ENCODE assay signal across 9 mouse cellular contexts in the genomic region with DNA sequence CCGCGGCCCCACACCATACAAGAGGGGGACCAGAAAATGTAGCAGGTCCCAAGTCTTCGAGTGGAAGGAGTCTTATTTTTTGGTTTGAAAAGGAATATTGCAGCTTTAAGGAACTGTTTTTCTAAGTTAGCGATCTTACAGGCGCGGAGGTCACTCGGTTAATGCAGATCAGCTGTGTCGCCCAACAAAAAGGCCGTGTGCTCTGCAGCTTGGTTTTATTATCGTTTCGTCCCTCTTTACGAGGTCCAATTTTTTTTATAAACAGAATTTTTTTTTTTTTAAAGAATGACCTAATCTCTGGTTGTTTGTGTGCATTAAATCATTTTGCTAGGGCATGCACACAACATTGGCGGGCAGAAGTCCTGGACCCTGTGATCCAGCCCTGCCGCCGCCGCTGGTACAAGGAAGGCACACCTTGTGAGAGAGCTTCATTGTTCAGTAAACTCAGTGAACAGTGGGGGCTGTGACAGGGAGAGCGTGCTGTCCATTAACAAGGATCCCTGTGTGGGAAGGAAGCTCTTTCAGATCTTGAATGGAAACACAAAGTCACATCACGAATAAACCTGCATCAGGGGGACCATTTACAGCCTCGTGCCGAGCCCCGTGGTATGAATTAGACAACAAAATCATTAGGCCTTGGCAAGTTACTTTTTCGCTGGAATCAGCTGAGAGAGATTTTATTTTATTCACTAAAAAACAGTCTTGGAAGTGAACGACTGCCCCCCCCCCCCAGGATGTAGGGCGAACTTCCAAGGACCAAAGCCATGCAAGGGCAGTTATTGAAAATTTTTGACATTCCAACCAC. TPM values are rescaled to one million over a fixed set of nuclear protein-coding genes. Genes with fewer than 3 reads are reported as not detected.
DNase-seq lines count a peak whose midpoint lies in the region; ATAC-seq and TF ChIP-seq lines count a peak whose summit lies in the region.
"Had no signal": no experiment of that assay in that cellular context is flagged by ENCODE, and none has a peak within 500 bp of the region (broad histone marks: within the 10 kb centered on the region; RNA-seq: fewer than 3 reads in every experiment).

No protein-coding gene starts in this region.

- H3K4me2 ChIP-seq in lung, embryonic 14.5 days = peak overlapping the region; percentile 8; the same call in 1 of the 2 replicates
- H3K4me2 ChIP-seq in forebrain, embryonic 13.5 days = peak overlapping the region; percentile 49
- peak overlapping the region; percentile 19; the same call in 1 of the 2 replicates for H3K4me2 ChIP-seq in neural tube, embryonic 13.5 days

- TF ChIP-seq CTCF in lung, embryonic 14.5 days (IDR thresholded peaks at IDR 0.05; ENCODE audit: low read depth) = no peak

- no peaks in the 10 kb centered on the region for H3K27me3 ChIP-seq in lung, embryonic 14.5 days (ENCODE audit: insufficient read depth, low read length)
- H3K27me3 ChIP-seq in forebrain, embryonic 13.5 days = 0 out of 2 replicates have a peak, but pooled peaks cover 5% of the 10 kb centered on the region
- no peaks in the 10 kb centered on the region; the same call in 1 of the 2 replicates for H3K27me3 ChIP-seq in neural tube, embryonic 13.5 days

- ATAC-seq in lung, embryonic 14.5 days (ENCODE audit: insufficient read depth) = peak; percentile 52; the same call in 1 of the 2 replicates
- peak; percentile 33; the same call in 1 of the 2 replicates for ATAC-seq in forebrain, embryonic 13.5 days
- ATAC-seq in neural tube, embryonic 13.5 days (ENCODE audit: low read depth) = no peak
- ATAC-seq: inflammation-experienced regulatory T-cells, adult 6 months had no signal

- intact Hi-C loops in left cerebral cortex, postnatal 25 days (cut with DNase I) = no loop called here

- no peak overlapping the region for H3K9ac ChIP-seq in lung, embryonic 14.5 days
- H3K9ac ChIP-seq in forebrain, embryonic 13.5 days = no peak overlapping the region
- no peak overlapping the region for H3K9ac ChIP-seq in neural tube, embryonic 13.5 days

- H3K4me1 ChIP-seq in lung, embryonic 14.5 days (ENCODE audit: insufficient read depth) = peaks cover 11% of the 10 kb centered on the region
- H3K4me1 ChIP-seq in forebrain, embryonic 13.5 days = peaks cover 49% of the 10 kb centered on the region
- peaks cover 20% of the 10 kb centered on the region for H3K4me1 ChIP-seq in neural tube, embryonic 13.5 days (replicated peaks)

- H3K4me3 ChIP-seq in lung, embryonic 14.5 days (ENCODE audit: low read depth, low read length) = no peak overlapping the region
- no peak overlapping the region for H3K4me3 ChIP-seq in forebrain, embryonic 13.5 days
- no peak overlapping the region for H3K4me3 ChIP-seq in neural tube, embryonic 13.5 days

- no peaks in the 10 kb centered on the region for H3K9me3 ChIP-seq in lung, embryonic 14.5 days (ENCODE audit: low read depth, low read length)
- no peaks in the 10 kb centered on the region for H3K9me3 ChIP-seq in forebrain, embryonic 13.5 days (replicated peaks)
- H3K9me3 ChIP-seq in neural tube, embryonic 13.5 days = no peaks in the 10 kb centered on the region

- DNase-seq in lung, embryonic 14.5 days = peak; percentile 49
- DNase-seq in lung, postnatal 4 days = no peak
- peak; percentile 13 for DNase-seq in kidney, adult 9 months
- no peak for DNase-seq in left cerebral cortex, postnatal 25 days (ENCODE audit: low spot score in 2 of 2)
- DNase-seq in lung, postnatal 36 days = no peak
- no peak for DNase-seq in left cerebral cortex, adult 11 months (ENCODE audit: low spot score)

- peaks cover 7% of the 10 kb centered on the region; the same call in 1 of the 2 replicates for H3K36me3 ChIP-seq in lung, embryonic 14.5 days (ENCODE audit: insufficient read depth)
- no peaks in the 10 kb centered on the region for H3K36me3 ChIP-seq in forebrain, embryonic 13.5 days (ENCODE audit: poor library complexity, severe bottlenecking)
- no peaks in the 10 kb centered on the region for H3K36me3 ChIP-seq in neural tube, embryonic 13.5 days

- WGBS in lung, embryonic 14.5 days = 52% methylated on average over 24 of the region's 24 CpGs
- WGBS in forebrain, embryonic 13.5 days = 37% methylated on average over 24 of the region's 24 CpGs
- 52% methylated on average over 24 of the region's 24 CpGs for WGBS in neural tube, embryonic 13.5 days

- peak overlapping the region; percentile 40; the same call in 1 of the 2 replicates for H3K27ac ChIP-seq in lung, embryonic 14.5 days (ENCODE audit: low read depth)
- peak overlapping the region; percentile 77 for H3K27ac ChIP-seq in forebrain, embryonic 13.5 days
- H3K27ac ChIP-seq in neural tube, embryonic 13.5 days (replicated peaks) = peak overlapping the region; percentile 52; the same call in 1 of the 2 replicates

RNA-seq across cellular contexts. Expression of a gene that starts 48.3 kb away (rescaled TPM):
- polyA plus RNA-seq in lung, embryonic 14.5 days (2014; fragmentation: Nextera tagmentation; extraction: Ambion mirVana) = 13.0 and 14.1 TPM in 2 replicates
- 3.1 and 3.5 TPM in 2 replicates for polyA plus RNA-seq in forebrain, embryonic 13.5 days (2015; fragmentation: Nextera tagmentation; extraction: Ambion mirVana)
- 1.0 and 1.8 TPM in 2 replicates for polyA plus RNA-seq in neural tube, embryonic 13.5 days (2015; fragmentation: Nextera tagmentation; extraction: Ambion mirVana)
- 1 to 10 TPM; 5.7 to 6.0 TPM for total RNA-seq in left cerebral cortex, postnatal 25 days (2021)

Comparison
In these comparisons a context has a peak if more than half of its experiments do, and no peak if none do; other contexts are left out.
1. DNase-seq: peak in lung, embryonic 14.5 days (single experiment) and kidney, adult 9 months (single experiment); none in lung, postnatal 4 days (0 of 2), left cerebral cortex, postnatal 25 days (0 of 2), lung, postnatal 36 days (single experiment) and left cerebral cortex, adult 11 months (single experiment).
2. Peak in every context shown above with its lines, with median percentiles within 50 percentile points of each other: H3K27ac ChIP-seq and H3K4me2 ChIP-seq.